Mouse (Mus musculus): ENCODE measurements around the gene Pym1.
"Not testable (repeated sequence)": the region's sequence is repeated elsewhere in the genome, so short reads cannot be mapped to it uniquely, and the experiment has no call there.

Pym1 gene

GRCm38 (mm10) chr10:128747646-128748251 is at the start of gene Pym1:
TSS of gene Pym1 (plus strand) at chr10:128747889.
- DNase-seq (ENCODE audit: low spot score) = peak; percentile 77

- no peak for DNase-seq (ENCODE audit: low spot score)
These were observed 48.7 kb upstream of the Pym1 start for GRCm38 (mm10) chr10:128699006-128699405.

DNA sequence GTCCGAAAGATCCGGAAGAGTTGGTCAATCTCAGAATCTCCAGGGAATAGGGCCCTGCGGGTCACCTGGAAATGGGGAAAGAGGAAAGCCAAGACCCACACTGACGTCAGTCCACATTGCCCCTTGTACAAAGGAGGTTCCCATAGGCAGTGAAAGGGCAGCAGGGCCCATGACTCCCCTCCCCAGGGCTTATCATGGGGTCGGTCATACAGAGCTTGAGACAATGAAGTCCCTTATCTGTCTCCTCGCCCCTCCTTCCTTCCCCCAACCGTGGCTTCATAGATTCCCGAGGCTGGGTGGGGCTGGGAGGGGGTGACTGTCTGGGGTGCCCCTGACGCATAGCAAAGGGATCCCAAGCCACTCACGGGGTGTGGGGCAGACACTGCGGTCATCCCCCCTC is 48.1 kb upstream of the Pym1 start:
- DNase-seq (ENCODE audit: low spot score) = no peak

DNA sequence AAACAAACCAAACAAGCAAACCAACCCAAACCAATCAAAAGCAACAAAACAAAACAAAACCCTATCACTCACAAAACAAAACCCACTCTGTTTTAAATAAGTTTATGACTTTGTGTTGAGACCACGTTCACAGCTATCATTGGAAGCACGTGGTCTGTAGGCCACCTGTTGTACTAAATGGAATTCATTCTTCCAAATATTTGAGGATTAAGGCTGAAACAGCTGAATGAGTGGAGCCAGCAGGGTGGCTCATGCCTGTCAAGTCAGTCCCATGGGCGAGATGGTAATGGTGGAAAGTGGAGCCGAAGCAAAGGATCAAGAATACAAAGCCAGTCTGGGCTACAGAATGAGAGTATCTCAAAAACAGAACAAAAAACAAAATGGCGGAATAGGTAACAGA is 47.0 kb upstream of the Pym1 start:
- no peak for DNase-seq (ENCODE audit: low spot score)

DNA sequence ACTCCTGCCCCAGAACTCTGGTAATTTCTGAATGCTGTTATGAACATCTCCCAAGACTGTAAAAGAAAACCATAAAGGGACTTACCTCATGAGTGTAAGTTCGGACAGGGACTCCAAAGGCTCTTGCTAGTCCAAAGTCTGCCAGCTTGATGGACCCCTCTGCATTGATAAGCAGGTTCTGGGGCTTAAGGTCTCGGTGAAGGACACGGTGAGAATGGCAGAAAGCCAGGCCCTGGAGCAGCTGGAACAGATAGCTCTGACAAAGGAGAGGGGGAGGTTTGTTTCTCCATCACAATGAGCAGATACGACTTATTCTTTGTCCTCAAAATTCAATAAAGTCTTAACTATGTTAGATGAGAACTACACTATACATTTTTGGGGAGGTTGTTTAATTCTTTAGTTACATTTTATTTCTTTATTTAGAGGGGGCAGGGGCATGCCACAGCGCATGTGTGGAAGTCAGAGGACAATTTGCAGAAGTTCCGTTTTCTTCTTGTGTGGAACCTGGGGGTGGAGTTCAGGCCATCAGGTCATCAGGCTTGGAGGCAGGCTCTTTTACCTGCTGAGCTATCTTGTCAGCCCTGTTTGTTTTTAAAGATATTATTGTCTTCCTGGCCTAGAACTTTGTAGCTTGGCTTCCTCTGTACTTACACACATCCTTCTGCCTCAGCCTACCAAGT is 45.2 kb upstream of the Pym1 start:
- peak; percentile 49 for DNase-seq (ENCODE audit: low spot score)

- no peak for DNase-seq (ENCODE audit: low spot score)
These were observed 43.8 kb upstream of the Pym1 start, which contains the start of gene Pmel for GRCm38 (mm10) chr10:128703895-128704294. TSS of gene Pmel (plus strand) at chr10:128704195.

- DNase-seq (ENCODE audit: low spot score) = peak; percentile 89
These were observed 43.0 kb upstream of the Pym1 start, which contains the start of gene Cdk2 for GRCm38 (mm10) chr10:128704491-128705316. TSS of gene Cdk2 (minus strand) at chr10:128705031.

- DNase-seq (ENCODE audit: low spot score) = no peak
These were observed 42.4 kb upstream of the Pym1 start for GRCm38 (mm10) chr10:128705317-128705693.

GRCm38 (mm10) chr10:128711318-128711717 is 36.4 kb upstream of the Pym1 start:
- not testable (repeated sequence) for DNase-seq (ENCODE audit: low spot score)

- no peak for DNase-seq (ENCODE audit: low spot score)
These were observed 31.8 kb upstream of the Pym1 start for GRCm38 (mm10) chr10:128715559-128716537.

- not testable (repeated sequence) for DNase-seq (ENCODE audit: low spot score)
These were observed 22.2 kb upstream of the Pym1 start for GRCm38 (mm10) chr10:128725466-128725865.

DNA sequence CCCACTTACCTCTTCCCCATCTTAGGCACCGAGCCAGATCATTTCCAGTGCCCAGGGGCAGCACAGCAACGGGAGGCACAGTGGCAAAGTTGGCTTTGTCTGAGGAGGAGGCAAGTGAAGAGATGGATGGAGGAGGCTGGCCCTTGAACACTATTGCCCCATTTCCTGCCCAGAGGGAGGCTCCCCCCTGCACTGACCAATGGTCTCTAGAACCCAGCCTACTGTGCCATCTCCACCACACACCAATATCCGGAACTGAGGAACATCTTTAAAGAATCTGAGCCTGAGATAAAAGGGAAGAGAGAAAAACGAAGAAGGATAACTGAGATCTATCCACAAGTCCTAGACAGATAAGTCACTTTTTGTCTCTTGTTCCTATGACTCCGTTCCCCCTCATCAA is 19.6 kb upstream of the Pym1 start:
- no peak for DNase-seq (ENCODE audit: low spot score)

DNA sequence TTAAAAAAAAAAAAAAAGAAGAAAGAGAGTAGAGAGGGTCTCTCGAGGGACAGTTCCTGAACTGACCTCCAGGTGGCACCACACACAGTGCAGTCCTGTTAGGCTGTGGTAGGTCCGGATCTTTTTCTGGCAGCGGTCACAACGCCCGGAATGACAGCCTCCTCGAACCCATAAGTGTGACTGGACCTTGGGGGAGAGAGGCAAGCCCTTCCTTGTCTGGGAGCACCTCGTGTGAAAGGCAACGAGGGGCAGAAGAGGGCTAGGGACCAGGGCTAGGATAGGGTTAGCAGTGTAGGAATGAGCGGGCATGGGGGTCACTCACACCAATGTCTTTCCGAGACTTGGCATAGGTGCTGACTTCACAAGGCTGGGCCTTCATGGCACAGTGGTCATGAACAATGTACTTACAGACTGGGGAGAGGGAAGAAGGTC is 16.7 kb upstream of the Pym1 start:
- DNase-seq (ENCODE audit: low spot score) = peak; percentile 42

- no peak for DNase-seq (ENCODE audit: low spot score)
These were observed 15.7 kb upstream of the Pym1 start for GRCm38 (mm10) chr10:128731992-128732391.

DNA sequence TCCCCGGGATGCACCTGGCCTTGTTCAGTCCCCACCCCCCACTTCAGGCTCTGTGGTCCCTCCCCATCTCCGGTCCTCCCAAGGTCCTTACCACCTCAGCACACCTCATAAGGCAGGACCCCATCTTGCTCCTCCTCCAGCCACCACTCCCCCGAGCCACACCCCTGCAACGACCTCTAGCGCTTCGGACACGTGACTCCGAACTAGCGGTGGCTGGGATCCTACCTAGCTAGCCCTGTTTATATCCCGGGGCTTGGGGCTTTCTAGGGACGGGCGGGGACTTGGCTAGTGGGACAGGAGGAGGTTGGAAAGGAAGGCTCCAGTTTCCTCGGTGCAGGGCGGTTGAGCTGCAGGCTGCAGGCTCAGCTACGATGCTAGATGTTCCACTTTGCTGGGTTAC is 10.3 kb upstream of the Pym1 start:
- no peak for DNase-seq (ENCODE audit: low spot score)

GRCm38 (mm10) chr10:128740296-128740695 is 7.4 kb upstream of the Pym1 start:
- no peak for DNase-seq (ENCODE audit: low spot score)

GRCm38 (mm10) chr10:128742616-128743015 is 5.1 kb upstream of the Pym1 start:
- DNase-seq (ENCODE audit: low spot score) = no peak

DNA sequence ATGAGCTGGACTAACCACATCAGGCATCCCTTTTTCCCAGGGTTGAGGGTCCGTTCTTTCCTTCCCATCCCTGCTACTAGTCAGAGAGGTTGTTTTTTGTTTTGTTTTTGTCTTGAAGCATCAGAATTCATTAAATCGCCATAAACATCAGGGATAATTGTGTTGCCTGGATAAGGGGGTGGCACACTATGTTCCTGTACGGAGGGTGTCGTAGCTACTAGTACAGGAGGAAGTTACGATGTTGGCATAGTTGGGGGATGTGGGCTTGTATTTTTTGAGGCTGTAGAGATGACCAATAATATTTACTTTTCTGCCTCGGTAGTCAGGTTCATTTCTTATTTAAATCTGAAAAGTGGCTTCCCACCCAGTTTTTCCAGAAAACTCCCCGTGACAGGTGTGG is 4.5 kb upstream of the Pym1 start:
- DNase-seq (ENCODE audit: low spot score) = no peak

DNA sequence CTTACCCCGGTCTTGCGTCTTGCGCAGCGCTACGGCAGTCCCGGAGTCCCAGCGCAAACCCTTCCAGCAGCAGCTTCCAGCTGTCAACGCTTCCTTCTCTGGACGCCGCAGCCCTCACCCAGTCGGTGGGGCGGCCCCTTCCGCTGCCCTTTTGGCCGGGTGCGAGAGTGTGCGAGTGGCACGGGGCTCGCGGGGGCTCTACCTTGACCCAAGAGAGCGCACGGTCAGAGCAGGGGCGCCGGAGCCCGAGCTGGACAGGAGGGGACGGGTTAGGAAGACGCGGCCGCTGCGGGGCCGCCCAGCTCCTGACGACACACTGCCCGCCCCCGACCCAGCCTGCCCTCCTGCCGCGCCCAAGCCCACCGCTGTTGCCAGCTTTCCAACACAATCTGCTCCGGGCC is 3.9 kb upstream of the Pym1 start:
- DNase-seq (ENCODE audit: low spot score) = peak; percentile 30

DNA sequence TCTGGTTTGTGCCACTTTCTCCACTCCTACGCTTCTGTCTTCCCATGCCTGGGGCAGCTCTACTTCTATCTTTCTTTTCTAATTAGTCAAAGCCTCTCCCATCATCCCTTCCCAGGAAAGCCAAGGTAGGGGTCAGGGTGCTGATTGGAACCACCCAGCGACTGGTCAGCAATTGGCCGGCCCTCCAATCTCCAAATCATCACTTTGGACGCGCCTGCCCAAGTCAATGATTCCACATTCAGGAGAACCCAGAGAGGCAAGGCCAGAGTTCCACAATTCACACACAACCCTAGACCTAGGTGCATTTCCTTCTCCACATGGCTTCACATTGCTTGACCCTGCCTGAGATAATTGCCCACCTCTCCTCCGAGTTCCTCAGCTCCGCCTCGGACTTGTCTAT is 3.5 kb upstream of the Pym1 start:
- no peak for DNase-seq (ENCODE audit: low spot score)

Measured in ovary, adult 18-20 months (tissue).